In the genomic region with DNA sequence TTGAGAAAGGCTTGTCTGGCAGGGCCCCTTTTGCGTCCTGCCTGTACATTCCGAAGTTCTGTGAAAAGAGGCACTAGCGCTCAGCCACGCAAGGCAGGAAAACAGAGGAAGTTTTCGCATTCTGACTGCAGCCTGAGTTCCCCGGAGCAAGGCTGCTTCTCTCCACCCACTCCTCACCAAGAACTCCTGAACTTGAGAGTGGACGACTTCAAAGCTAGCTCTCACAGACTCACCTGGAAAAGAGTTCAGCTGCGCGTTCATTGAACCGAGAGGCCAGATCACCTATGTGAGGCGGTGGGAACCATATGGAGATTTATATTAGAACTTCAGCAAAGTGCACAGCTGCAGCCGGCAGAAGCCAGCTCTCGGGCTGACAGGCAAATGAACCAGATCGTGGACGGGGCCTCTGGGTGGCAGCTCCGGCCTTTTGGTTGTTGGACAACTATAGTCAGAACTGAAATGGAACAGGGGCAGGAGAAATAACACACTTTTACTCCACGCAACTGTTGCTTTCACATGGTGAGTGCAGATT, we compare ENCODE assay signal across 8 mouse cellular contexts.
DNase-seq lines count a peak whose midpoint lies in the region; ATAC-seq lines count a peak whose summit lies in the region.

No protein-coding gene starts in this region.

- peak; percentile 84 for ATAC-seq in granulocyte monocyte progenitor cell, adult 5-6 weeks (replicated peaks; ENCODE audit: poor library complexity, severe bottlenecking)
- ATAC-seq in intestine, embryonic 15.5 days, result peak; percentile 79

- no peaks in the 10 kb centered on the region for H3K36me3 ChIP-seq in intestine, embryonic 15.5 days
- no peaks in the 10 kb centered on the region for H3K36me3 ChIP-seq in megakaryocyte, embryonic 14.5 days (replicated peaks; ENCODE audit: low read length)

- H3K27ac ChIP-seq in intestine, embryonic 15.5 days, result peak overlapping the region; percentile 95

- peak overlapping the region; percentile 48 for H3K4me3 ChIP-seq in intestine, embryonic 15.5 days (replicated peaks)
- peak overlapping the region; percentile 86 for H3K4me3 ChIP-seq in megakaryocyte, embryonic 14.5 days (replicated peaks)

- no peaks in the 10 kb centered on the region for H3K27me3 ChIP-seq in intestine, embryonic 15.5 days (replicated peaks)
- H3K27me3 ChIP-seq in megakaryocyte, embryonic 14.5 days (replicated peaks), result no peaks in the 10 kb centered on the region

- intact Hi-C loops in left cerebral cortex, postnatal 36 days (cut with DNase I), result loop anchor here (1.0 to 5.0 kb wide), 3 partner anchors 92 to 173 kb away; no protein-coding TSS in a partner anchor

- 2% methylated on average over 17 of the region's 17 CpGs for WGBS in intestine, embryonic 15.5 days

- H3K4me1 ChIP-seq in intestine, embryonic 15.5 days (replicated peaks), result no peaks in the 10 kb centered on the region
- peaks cover 10% of the 10 kb centered on the region for H3K4me1 ChIP-seq in megakaryocyte, embryonic 14.5 days

- H3K4me2 ChIP-seq in intestine, embryonic 15.5 days (replicated peaks), result peak overlapping the region; percentile 63

- H3K9ac ChIP-seq in intestine, embryonic 15.5 days, result peak overlapping the region; percentile 62

- DNase-seq in adrenal gland, adult 8-10 months, result peak; percentile 41
- DNase-seq in embryo, embryonic 11 days, result peak; percentile 90
- DNase-seq in left cerebral cortex, postnatal 36 days (ENCODE audit: low spot score in 2 of 2), result peak; percentile 26 to 43
- DNase-seq in right cerebral cortex, postnatal 10 days (ENCODE audit: low spot score in 2 of 2), result peak; percentile 52 to 56
- no peak for DNase-seq in c-Kit-positive CD71-positive TER-119-positive erythroid progenitor cells, embryonic 14.5 days (ENCODE audit: low spot score)

- no peaks in the 10 kb centered on the region for H3K9me3 ChIP-seq in intestine, embryonic 15.5 days
- no peaks in the 10 kb centered on the region for H3K9me3 ChIP-seq in megakaryocyte, embryonic 14.5 days
